Mouse (Mus musculus) MEL-GATA-1-ER (cell line): Measurements from ENCODE around the gene Tdp1.

Experiments used
- DNase-seq: peaks from one replicate; pipeline ENCODE4 v3.0.0-alpha.2; 2012; ENCODE audit warnings: low read depth; ENCODE audit errors: extremely low read depth

The Tdp1 gene

DNA sequence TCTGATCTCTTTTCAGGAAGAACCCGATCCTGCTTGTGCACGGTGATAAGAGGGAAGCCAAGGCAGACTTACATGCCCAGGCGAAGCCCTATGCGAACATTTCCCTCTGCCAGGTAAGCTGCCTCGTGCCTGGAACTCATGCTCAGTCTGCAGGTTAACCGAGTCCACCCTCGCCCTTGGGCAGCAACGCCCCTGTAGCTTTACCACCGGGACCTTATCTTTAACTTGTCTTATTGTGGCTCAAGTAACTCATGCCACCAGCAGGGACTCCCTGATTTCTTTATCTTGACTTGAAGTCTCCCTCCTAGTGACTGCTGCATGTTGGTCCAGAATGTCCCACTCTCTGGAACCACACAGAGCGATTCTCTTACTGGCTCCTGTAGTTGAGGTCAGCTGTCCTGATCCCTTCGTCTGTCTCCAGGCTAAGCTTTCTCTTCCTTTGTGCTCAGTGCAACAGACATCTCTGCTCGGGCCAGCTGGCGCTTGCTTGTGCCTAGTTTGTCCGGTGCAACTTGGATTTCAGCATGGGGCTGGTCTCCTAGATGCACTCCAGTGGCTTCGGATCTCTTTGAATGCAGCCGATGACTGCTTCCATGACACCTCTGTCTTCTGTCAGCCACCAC is 14.0 kb downstream of the Tdp1 start:
- no peak for DNase-seq

DNA sequence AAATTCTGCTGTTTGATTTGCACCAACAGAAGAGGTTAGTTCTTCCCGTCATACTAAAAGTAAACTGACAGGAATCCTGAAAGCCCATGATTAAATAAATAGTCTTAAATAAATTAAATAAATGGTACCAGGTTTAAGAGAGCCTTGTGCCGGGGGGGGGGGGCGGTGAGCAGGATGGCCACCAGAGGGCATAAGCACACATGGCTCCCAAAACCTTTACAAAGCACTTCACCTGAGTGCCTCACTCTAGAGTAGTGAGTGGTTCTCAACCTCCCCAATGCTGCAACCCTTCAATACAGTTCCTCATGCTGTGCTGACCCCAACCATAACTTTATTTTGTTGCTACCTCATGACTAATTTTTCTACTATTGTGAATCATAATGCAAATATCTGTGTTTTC is 15.7 kb downstream of the Tdp1 start:
- DNase-seq, result no peak

GRCm38 (mm10) chr12:99901973-99902866 is 17.9 kb downstream of the Tdp1 start:
- DNase-seq, result no peak

GRCm38 (mm10) chr12:99902867-99903370 is 18.6 kb downstream of the Tdp1 start:
- no peak for DNase-seq

DNA sequence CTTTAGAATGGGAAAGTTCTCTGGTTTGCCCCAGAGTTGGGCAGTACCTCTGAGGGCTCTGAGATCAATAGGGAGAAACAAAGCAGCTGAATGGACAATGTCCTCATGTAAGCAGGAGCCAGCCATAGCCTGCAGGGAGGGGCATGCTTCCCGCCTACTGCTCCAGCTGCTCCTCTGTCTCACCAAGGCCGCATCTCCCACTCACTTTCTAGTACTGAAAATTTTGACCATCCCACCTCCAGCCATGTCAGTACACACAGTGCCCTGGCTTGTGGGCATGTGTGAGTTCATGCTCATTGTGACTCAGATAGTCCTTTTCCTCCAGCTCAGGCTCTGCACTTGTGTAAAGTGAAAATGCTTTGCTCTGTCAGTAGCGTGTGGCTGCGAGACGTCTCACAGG is 20.2 kb downstream of the Tdp1 start:
- DNase-seq, result no peak

DNA sequence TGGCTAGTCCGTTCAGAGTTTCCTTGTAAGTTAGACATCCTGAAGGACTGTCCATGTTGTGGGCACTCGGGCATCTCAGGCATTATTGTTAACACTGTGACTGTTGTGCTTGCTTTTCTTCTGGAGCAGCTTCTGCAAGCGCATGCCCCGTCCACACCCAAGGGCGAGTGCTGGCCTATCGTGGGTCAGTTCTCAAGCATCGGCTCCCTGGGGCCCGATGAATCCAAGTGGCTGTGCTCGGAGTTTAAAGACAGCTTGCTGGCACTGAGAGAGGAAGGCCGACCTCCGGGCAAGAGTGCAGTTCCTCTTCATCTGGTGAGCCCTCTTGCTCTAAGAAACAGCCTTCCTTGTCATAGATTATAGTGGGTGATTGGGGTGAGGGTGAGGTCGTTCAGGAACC is 27.1 kb downstream of the Tdp1 start:
- DNase-seq, result no peak

- DNase-seq, result no peak
Observed at GRCm38 (mm10) chr12:99917800-99918427, 33.6 kb downstream of the Tdp1 start.

- DNase-seq, result no peak
Observed at GRCm38 (mm10) chr12:99919636-99920035, 35.3 kb downstream of the Tdp1 start.

DNA sequence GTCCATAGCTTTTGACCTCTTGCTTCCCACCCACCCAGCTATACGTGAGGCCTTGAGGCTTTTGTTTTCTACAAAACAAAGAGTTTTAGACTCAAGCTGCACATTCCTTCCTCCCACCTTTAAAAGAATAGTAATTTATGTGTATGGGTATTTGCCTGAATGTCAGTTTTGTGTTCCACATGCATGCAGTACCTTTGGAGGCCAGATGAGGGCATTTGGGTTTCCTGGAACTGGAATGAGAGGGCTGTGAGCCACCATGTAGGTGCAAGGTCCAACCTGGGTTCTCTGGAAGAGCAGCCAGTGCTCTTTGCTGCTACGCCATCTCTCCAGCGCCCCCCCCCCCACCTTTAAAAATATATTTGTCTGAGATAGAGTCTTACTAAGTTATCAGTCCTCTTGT is 36.7 kb downstream of the Tdp1 start:
- DNase-seq, result no peak

DNA sequence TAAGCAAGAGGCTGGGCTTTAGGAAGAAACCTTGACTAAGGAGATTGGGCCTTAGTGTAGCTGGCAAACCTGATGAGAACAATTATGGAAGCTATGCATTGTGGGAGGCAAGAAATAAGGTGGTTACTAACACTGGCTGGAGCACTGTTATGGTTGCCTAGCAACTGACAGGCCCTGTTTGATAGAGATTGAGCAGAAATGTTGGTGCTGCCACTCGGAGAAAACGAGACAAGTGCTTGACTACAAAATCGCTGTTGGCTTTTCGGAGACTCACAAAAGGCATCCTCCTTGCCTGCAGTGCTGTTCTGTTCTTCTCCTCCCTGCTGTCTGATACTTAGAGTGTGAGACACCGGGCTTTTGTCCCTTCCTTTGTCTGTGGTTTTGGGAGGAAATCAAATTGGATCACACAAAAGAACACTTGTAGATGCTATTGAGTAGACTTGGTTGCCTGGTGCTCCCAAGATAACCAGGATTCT is 38.9 kb downstream of the Tdp1 start:
- no peak for DNase-seq

DNA sequence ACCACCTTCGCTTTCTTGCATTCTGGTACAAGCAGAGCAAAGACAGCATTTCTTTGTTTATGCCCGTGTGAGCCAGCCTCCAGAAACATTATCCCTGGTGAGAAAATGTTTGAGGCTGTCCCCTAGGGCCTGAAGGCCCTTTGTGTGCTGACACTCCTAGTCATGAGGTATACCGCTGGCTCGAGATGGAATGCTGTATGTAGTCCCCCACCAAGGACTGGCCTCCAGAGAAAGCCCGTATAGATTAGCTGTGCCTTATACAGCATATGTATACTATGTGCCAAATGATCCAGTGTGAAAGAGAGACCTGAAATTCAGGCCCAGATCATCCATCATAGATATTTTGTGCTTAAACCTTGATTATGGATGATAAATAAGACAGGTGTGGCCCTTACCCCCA is 39.4 kb downstream of the Tdp1 start:
- DNase-seq, result no peak

DNA sequence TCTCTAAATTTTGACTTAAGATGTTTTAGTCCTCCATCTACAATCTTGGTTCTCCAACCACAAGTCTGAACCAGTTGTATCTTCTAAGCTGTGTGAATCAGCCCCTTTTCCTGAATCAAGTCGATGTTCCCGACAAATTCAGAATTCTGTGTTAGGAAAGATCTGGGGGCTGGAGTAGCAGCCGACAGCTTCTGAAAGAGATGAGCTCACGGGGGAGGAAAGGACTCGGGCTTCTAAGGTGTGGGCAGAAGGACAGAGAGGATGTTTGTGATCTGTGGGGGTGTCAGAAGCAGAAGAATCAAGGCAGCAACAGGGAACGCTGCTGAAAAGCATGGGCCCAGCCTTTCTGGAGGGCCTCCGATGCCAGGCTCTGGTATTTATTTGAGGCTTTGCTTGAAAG is 44.0 kb downstream of the Tdp1 start:
- DNase-seq, result no peak

DNA sequence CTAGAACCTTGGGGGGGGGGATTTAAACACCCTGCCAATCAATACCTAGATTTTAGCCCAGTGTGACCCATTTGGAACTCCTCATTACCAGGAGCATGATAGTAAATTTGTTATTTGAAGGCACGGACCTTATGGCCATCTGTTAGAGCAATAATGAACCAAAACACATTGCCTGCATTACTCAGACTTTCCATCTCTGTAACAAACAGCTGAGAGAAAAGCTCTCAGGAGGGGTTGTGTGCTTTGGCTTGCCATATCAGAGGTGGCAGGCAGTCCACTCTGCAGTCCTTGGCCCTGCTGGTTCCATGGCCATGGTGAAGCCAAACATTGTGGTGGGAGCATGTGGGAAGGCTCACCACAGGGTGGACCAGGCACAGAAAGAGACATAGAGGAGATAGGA is 44.8 kb downstream of the Tdp1 start:
- DNase-seq, result no peak

- no peak for DNase-seq
Observed at GRCm38 (mm10) chr12:99932245-99932644, 47.9 kb downstream of the Tdp1 start.

GRCm38 (mm10) chr12:99933630-99934029 is 49.3 kb downstream of the Tdp1 start:
- no peak for DNase-seq

DNA sequence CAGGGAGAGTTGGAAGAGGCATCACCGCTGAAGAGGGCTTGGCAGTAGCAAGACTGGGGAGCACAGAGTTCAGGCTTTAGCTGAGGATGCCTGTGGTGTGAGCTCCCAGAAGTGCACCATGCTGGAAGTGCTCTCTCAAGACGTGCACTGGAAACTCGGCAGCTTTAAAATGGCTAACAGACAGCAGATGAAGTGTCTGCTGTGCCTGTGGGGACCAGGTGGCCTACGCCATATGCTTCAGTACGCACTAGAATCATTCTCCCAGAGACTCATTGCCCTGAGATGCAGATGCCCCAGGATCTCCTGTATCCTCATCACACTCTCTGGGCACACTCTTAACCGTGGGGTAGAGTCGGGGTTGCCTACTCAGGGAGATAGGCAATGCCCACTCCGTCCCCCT is 51.1 kb downstream of the Tdp1 start:
- DNase-seq, result no peak

DNA sequence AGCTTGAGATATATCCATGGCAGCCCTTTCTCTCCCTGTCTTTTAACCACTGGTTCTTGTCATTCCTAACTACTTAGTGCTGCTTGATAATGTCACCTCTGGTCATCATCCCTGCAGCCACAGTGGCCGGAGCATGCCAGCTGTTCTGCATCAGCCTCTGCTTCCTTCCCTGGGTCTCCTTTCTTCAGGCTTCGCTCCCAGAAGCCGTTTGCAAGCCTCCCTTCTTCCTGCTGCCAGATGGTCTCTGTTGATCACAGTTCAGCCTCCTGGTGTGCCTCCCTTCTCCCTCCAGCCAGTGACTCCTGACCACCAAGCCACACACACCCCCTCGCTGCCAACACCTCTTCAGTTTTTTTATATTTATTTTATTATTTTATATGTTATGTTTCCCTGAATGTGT is 54.2 kb downstream of the Tdp1 start:
- no peak for DNase-seq

- DNase-seq, result no peak
Observed at GRCm38 (mm10) chr12:99939179-99939578, 54.9 kb downstream of the Tdp1 start.

DNA sequence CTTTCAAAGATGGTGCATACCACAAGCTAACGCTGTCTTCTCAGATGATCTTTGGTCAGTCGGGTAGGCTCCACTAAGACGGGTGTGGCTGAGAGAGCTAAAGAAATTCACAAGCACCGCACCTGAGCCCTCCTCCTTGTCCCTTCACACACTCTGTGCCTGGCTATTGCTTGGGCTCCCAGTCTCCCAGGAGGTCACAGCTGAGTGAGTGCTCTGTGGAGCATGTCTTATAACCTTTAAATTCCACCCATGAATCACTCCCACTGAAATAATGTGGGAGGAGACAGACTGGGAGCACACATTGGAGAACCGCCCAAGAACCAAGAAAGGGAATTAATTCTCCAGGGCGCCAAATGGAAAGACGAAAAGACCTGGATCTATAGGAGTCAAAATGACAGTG is 56.4 kb downstream of the Tdp1 start:
- DNase-seq, result no peak

DNA sequence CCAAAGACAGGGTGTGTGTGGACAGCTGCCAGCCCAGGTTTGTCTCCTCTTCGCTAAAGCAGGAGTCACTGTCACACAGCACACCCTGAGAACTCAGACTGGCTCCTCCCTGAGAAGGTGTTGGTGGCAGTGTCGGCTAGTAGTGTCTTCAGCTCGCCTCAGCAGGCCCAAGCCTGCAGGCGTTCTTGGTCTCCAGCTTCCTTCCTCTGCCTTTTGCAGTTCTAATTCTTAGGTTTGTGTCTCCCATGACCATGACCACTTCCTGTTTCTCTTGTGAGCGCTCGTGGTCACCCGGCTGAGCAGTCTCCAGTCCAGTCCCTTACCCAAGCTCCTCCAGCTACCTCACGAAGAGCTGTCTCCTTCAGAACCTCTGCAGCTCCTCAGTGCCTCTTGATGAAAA is 58.1 kb downstream of the Tdp1 start:
- DNase-seq, result no peak

DNA sequence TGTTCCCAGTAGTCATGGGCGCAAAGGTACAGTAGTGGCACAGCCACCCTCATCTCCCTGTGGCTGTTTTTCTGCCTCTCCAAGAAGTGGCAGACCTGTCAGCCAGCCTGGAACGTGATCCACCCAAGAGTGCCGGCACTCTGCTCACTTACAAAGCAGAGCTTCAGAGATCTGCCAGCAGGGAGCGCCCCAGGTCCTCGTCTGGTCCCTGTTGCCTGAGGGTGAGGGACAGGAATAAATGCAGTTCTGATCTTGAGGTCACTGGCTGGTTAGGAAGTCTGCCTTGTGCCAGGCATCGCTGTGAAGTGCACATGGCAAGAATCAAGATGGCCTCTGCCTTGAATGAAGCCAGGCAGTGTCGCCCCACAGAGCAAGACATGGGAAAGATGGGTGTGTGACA is 68.6 kb downstream of the Tdp1 start:
- no peak for DNase-seq

GRCm38 (mm10) chr12:99956411-99956810 is 72.1 kb downstream of the Tdp1 start:
- no peak for DNase-seq
